Mouse (Mus musculus): ENCODE measurements at regions not wholly inside any gene's neighbourhood (a gene's known extent, or its start where the extent isn't known, plus 50 kb on each side); places are given as distances from the start of the nearest gene placed in this dataset.
A peak's percentile ranks its signal among the peaks of the same experiment; 100 is the strongest.
"Not testable (repeated sequence)": the region's sequence is repeated elsewhere in the genome, so short reads cannot be mapped to it uniquely, and the experiment has no call there.

DNA sequence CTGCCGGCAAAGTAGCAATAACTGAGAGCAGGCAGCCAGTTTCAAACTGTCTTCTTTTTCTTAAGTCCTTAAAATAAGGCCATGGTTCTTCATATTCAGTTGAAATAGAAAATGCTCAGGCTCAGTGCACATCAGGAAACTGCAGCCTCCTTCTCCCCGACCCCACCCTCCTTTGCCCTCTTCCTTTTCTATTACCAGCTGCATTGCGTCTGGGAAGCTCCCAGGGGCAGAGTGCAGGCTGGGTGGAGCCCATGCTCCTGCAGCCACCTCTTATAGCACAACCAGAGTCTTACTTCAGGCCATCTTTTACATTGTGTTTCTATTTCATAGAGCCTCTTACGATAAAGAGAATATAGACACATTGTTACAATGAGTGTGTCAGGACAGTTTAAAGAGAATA lies 288.2 kb downstream of the Hace1 start:
- no peak overlapping the region for H3K4me2 ChIP-seq (ENCODE audit: low read depth, low read length)
- no peaks in the 10 kb centered on the region for H3K27me3 ChIP-seq (replicated peaks; ENCODE audit: control insufficient read depth, insufficient read depth, low read length)
- ATAC-seq (ENCODE audit: low read depth) (no peak), DNase-seq (ENCODE audit: low spot score) (no peak)
- H3K4me3 ChIP-seq (ENCODE audit: low read depth, low read length): no peak overlapping the region
- no peaks in the 10 kb centered on the region for H3K36me3 ChIP-seq (ENCODE audit: control insufficient read depth, insufficient read depth, low read length)
- H3K27ac ChIP-seq (replicated peaks; ENCODE audit: low read depth, low read length): no peak overlapping the region
- H3K9ac ChIP-seq (ENCODE audit: low read depth, low read length): no peak overlapping the region
- no peaks in the 10 kb centered on the region for H3K9me3 ChIP-seq (ENCODE audit: control insufficient read depth, low read length)
- 38% methylated on average over 4 of the region's 4 CpGs for WGBS
- H3K4me1 ChIP-seq (ENCODE audit: control insufficient read depth, insufficient read depth, low read length): no peaks in the 10 kb centered on the region

DNA sequence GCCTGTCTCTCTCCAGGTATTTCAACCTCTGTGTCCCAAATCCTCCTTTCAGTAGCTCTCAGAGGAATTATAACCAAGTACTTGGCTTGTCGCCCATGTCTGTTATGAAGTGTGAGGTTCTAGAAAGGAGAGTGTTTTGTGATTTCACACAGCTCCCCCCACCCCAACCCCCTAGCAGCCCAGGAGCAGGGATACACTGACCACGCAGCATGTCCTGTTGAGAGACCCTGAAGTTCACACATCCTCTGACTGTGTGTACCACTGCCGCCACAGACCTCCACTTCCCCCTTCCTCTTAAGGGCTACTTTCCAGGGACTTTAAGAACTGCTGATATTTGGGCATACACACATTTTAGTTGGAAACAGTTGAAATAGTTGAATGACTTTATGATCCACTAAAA lies 289.2 kb downstream of the Hace1 start:
- H3K36me3 ChIP-seq (ENCODE audit: control insufficient read depth, insufficient read depth, low read length): no peaks in the 10 kb centered on the region
- no peak overlapping the region for H3K4me3 ChIP-seq (ENCODE audit: low read depth, low read length)
- no peak overlapping the region for H3K4me2 ChIP-seq (ENCODE audit: low read depth, low read length)
- H3K4me1 ChIP-seq (ENCODE audit: control insufficient read depth, insufficient read depth, low read length): no peaks in the 10 kb centered on the region
- no peak for DNase-seq (ENCODE audit: low spot score)
- no peaks in the 10 kb centered on the region for H3K27me3 ChIP-seq (replicated peaks; ENCODE audit: control insufficient read depth, insufficient read depth, low read length)
- H3K9ac ChIP-seq (ENCODE audit: low read depth, low read length): no peak overlapping the region
- 54% methylated on average over 3 of the region's 3 CpGs for WGBS
- H3K9me3 ChIP-seq (ENCODE audit: control insufficient read depth, low read length): no peaks in the 10 kb centered on the region
- no peak overlapping the region for H3K27ac ChIP-seq (replicated peaks; ENCODE audit: low read depth, low read length)
- no peak for ATAC-seq (ENCODE audit: low read depth)

DNA sequence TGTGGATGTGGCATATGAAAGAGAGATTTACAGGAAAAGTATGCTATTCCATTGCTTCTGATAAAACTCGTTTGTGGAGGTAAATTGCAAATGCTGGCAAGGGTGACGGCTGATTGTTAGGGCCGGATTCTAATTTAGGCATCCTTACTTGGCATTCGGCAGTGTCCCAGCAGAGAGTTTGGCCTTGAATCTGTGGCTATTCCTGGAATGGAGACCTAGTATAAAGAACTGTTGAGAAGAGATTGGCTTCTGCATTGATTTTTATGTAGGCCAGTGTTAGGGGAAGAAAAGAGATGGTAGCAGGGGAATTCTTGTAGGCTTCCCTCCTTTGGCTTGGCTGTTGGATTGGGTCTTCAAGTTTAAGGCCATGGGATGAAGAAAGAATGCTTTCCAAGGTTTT lies 293.4 kb downstream of the Hace1 start:
- no peak for ATAC-seq (ENCODE audit: low read depth)
- peaks cover 16% of the 10 kb centered on the region for H3K4me1 ChIP-seq (ENCODE audit: control insufficient read depth, insufficient read depth, low read length)
- no peak overlapping the region for H3K4me3 ChIP-seq (ENCODE audit: low read depth, low read length)
- WGBS: 87% methylated on average over 4 of the region's 4 CpGs
- H3K36me3 ChIP-seq (ENCODE audit: control insufficient read depth, insufficient read depth, low read length): no peaks in the 10 kb centered on the region
- no peaks in the 10 kb centered on the region for H3K27me3 ChIP-seq (replicated peaks; ENCODE audit: control insufficient read depth, insufficient read depth, low read length)
- no peak overlapping the region for H3K4me2 ChIP-seq (ENCODE audit: low read depth, low read length)
- H3K27ac ChIP-seq (replicated peaks; ENCODE audit: low read depth, low read length): no peak overlapping the region
- no peak overlapping the region for H3K9ac ChIP-seq (ENCODE audit: low read depth, low read length)
- H3K9me3 ChIP-seq (ENCODE audit: control insufficient read depth, low read length): no peaks in the 10 kb centered on the region
- no peak for DNase-seq (ENCODE audit: low spot score)

DNA sequence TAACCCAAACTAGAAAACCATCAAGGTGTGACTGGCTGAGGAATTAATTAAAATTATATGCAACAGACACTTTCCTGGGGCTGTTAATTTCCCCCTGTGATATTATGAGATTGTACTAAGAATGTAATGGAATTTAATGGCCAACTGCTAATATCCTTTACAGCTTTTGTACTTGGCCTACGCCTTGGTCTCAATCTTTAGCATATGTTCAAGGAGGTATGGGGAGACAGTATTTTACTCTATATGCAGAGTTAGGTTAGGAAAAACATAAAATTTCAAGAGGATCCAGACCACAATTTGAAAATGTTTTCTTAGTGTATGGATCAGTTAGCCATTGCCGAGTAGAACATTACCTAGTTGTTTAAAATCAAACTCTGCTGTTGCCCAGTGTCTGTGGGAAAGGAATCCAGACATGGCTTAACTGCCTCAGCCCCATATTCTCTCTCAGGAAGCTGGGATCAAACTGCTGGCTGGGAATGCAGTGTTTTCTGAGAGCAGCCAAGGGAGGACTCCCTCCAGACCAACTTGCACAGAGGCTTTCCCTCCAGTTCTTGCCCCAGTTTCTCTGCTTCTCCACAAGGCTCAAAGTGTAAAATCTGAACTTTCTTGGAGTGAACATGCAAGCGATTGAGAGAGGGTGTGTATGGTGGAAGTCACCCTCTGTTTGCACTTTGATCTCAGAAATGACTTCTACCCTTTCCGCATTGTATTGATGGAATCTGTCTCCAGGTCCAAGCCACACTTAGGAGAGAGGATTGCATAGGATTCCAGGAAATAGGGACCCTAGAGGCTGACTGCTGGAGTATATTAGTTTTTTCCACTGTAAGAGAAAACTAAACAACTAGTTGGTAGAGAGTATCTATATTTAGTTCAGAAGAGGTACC lies 294.6 kb downstream of the Hace1 start:
- H3K36me3 ChIP-seq (ENCODE audit: control insufficient read depth, insufficient read depth, low read length): no peaks in the 10 kb centered on the region
- H3K4me2 ChIP-seq (ENCODE audit: low read depth, low read length): no peak overlapping the region
- DNase-seq (ENCODE audit: low spot score) (peak; percentile 45), ATAC-seq (ENCODE audit: low read depth) (no peak)
- H3K4me1 ChIP-seq (ENCODE audit: control insufficient read depth, insufficient read depth, low read length): peaks cover 16% of the 10 kb centered on the region
- H3K27me3 ChIP-seq (replicated peaks; ENCODE audit: control insufficient read depth, insufficient read depth, low read length): no peaks in the 10 kb centered on the region
- no peak overlapping the region for H3K4me3 ChIP-seq (ENCODE audit: low read depth, low read length)
- H3K9ac ChIP-seq (ENCODE audit: low read depth, low read length): no peak overlapping the region
- peak overlapping the region; percentile 28; the same call in 1 of the 2 replicates for H3K27ac ChIP-seq (replicated peaks; ENCODE audit: low read depth, low read length)
- 63% methylated on average over 4 of the region's 4 CpGs for WGBS
- no peaks in the 10 kb centered on the region for H3K9me3 ChIP-seq (ENCODE audit: control insufficient read depth, low read length)

DNA sequence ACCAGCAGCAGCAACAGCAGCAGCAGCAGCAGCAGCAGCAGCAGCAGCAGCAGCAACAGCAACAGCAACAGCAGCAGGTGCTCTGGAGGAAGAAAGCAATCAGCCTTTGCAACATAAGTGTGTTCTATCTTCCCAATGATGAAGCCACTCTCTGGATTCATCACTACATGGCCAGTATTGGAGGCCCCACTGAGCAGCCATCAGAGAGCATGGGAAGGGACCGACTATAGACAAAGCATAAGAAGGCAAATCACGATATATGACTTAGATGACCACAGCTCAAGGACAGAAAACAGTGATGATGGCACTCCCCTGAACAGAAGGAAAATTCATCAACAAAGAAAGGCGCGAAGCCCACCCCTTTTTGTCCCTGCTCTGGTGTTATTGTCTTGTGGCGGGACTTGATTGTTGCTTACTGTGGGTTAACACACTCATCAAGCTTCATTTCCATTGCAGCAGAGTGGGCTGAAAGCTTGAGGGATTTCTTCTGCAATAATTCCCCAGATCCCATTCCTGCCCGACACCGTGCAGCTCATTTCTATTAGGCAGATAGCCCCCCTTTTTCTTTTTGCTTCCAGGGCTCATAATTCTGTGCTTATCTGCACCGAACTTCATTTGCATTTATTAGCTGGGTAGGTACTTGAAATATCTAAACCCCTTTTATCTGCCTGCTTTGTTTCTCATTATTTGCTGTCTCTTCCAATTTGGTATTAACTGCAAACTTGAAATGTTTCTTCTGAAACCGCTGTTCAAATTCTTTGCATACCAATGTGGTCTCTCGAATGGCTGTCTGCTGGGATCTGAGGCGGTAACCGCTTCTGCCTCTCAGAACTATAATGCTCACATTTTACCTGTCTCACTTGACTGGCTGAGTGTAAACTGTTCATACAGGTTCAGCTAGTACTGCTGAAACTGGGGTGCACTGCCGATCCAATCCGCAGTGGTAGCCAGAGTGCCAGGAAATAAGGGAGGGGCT lies 296.5 kb downstream of the Hace1 start:
- Histone ChIP-seq H3K4me1 (ENCODE audit: control insufficient read depth, insufficient read depth, low read length) (peaks cover 16% of the 10 kb centered on the region), H3K4me2 (ENCODE audit: low read depth, low read length) (peak overlapping the region; percentile 32), H3K9ac (ENCODE audit: low read depth, low read length) (no peak overlapping the region), H3K36me3 (ENCODE audit: control insufficient read depth, insufficient read depth, low read length) (no peaks in the 10 kb centered on the region), H3K9me3 (ENCODE audit: control insufficient read depth, low read length) (no peaks in the 10 kb centered on the region), H3K4me3 (ENCODE audit: low read depth, low read length) (no peak overlapping the region; the same call in 1 of the 2 replicates), H3K27me3 (replicated peaks; ENCODE audit: control insufficient read depth, insufficient read depth, low read length) (no peaks in the 10 kb centered on the region), H3K27ac (replicated peaks; ENCODE audit: low read depth, low read length) (no peak overlapping the region)
- ATAC-seq (ENCODE audit: low read depth) (peak; percentile 85), DNase-seq (ENCODE audit: low spot score) (peak; percentile 76)
- 43% methylated on average over 14 of the region's 14 CpGs for WGBS

DNA sequence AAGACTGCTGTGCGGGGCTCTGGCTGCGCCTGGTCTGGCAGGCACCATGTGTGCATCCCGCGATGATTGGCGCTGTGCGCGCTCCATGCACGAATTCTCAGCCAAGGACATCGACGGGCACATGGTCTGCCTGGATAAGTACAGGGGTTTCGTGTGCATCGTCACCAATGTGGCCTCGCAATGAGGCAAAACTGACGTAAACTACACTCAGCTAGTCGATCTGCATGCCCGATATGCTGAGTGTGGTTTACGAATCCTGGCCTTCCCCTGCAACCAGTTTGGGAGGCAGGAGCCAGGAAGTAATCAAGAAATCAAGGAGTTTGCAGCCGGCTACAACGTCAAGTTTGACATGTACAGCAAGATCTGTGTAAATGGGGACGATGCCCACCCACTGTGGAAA lies 297.7 kb downstream of the Hace1 start:
- not testable (repeated sequence) for H3K9ac ChIP-seq (ENCODE audit: low read depth, low read length); H3K4me3 ChIP-seq (ENCODE audit: low read depth, low read length); H3K27ac ChIP-seq (replicated peaks; ENCODE audit: low read depth, low read length); ATAC-seq (ENCODE audit: low read depth); H3K27me3 ChIP-seq (replicated peaks; ENCODE audit: control insufficient read depth, insufficient read depth, low read length); H3K36me3 ChIP-seq (ENCODE audit: control insufficient read depth, insufficient read depth, low read length); H3K4me2 ChIP-seq (ENCODE audit: low read depth, low read length); DNase-seq (ENCODE audit: low spot score); H3K9me3 ChIP-seq (ENCODE audit: control insufficient read depth, low read length)
- peaks cover 16% of the 10 kb centered on the region for H3K4me1 ChIP-seq (ENCODE audit: control insufficient read depth, insufficient read depth, low read length)
- whole genome bisulfite sequencing: 95% methylated on average over 18 of the region's 20 CpGs

DNA sequence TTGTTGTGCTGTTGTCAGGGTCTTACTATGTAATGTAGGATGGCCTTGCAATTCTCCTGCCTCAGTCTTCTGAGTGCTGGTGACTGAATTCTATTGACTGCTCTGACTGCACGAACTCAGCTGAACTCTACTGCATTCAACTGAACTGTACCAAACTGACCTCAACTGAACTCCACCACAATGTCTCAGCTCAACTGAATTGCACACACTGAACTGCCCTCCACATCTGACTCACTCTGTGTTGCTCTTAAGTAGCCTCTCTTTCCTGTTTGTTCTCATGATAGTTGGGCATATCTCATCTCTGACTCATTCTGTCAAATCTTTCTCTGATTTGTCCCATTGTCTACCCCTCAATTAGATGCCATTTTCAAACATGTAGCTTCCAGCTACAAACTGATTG lies 306.1 kb downstream of the Hace1 start:
- Histone ChIP-seq H3K4me2 (ENCODE audit: low read depth, low read length) (no peak overlapping the region), H3K9ac (ENCODE audit: low read depth, low read length) (no peak overlapping the region), H3K4me1 (ENCODE audit: control insufficient read depth, insufficient read depth, low read length) (0 out of 2 replicates have a peak, but pooled peaks cover 1% of the 10 kb centered on the region), H3K4me3 (ENCODE audit: low read depth, low read length) (no peak overlapping the region), H3K36me3 (ENCODE audit: control insufficient read depth, insufficient read depth, low read length) (no peaks in the 10 kb centered on the region), H3K9me3 (ENCODE audit: control insufficient read depth, low read length) (no peaks in the 10 kb centered on the region), H3K27me3 (replicated peaks; ENCODE audit: control insufficient read depth, insufficient read depth, low read length) (no peaks in the 10 kb centered on the region), H3K27ac (replicated peaks; ENCODE audit: low read depth, low read length) (no peak overlapping the region)
- DNase-seq (ENCODE audit: low spot score) (no peak), ATAC-seq (ENCODE audit: low read depth) (no peak)
- WGBS: 94% methylated on average over 1 of the region's 1 CpGs

DNA sequence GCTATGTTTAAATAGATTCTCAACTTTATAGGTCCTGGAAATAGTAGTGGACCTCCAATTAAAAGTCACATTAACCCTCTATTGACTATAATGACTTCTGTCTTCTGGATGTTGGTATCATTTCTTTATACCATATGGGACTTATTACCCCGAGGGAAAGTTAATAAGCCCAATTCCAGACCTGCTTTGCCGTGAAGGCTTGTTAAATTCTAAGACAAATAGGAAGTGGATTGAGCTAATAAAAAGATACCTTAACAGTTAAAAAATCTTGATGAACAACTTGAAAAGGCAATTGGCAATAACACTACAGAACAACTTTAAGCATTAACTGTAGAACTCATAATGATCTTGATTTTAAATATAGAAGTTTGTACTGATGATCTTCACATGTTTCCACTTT lies 309.0 kb downstream of the Hace1 start:
- H3K9ac ChIP-seq (ENCODE audit: low read depth, low read length): no peak overlapping the region
- ATAC-seq (ENCODE audit: low read depth) (no peak), DNase-seq (ENCODE audit: low spot score) (no peak)
- H3K4me1 ChIP-seq (ENCODE audit: control insufficient read depth, insufficient read depth, low read length): 0 out of 2 replicates have a peak, but pooled peaks cover 7% of the 10 kb centered on the region
- WGBS: 34% methylated on average over 2 of the region's 2 CpGs
- no peaks in the 10 kb centered on the region for H3K27me3 ChIP-seq (replicated peaks; ENCODE audit: control insufficient read depth, insufficient read depth, low read length)
- no peak overlapping the region for H3K4me3 ChIP-seq (ENCODE audit: low read depth, low read length)
- H3K9me3 ChIP-seq (ENCODE audit: control insufficient read depth, low read length): no peaks in the 10 kb centered on the region
- H3K4me2 ChIP-seq (ENCODE audit: low read depth, low read length): no peak overlapping the region
- no peak overlapping the region for H3K27ac ChIP-seq (replicated peaks; ENCODE audit: low read depth, low read length)
- H3K36me3 ChIP-seq (ENCODE audit: control insufficient read depth, insufficient read depth, low read length): no peaks in the 10 kb centered on the region
